Mouse (Mus musculus): ENCODE data around the gene Hspb9.

The Hspb9 gene

GRCm38 (mm10) chr11:100714948-100715347 lies 1.3 kb downstream of the Hspb9 start:
- no peaks in the 10 kb centered on the region for H3K27me3 ChIP-seq (ENCODE audit: control insufficient read depth, insufficient read depth, low read length, poor library complexity, severe bottlenecking)
- no peak for DNase-seq (ENCODE audit: low read depth, low spot score)
- peaks cover 3% of the 10 kb centered on the region for H3K36me3 ChIP-seq (ENCODE audit: control insufficient read depth, insufficient read depth, low read length, poor library complexity, severe bottlenecking)

GRCm38 (mm10) chr11:100716649-100717048 lies 3.0 kb downstream of the Hspb9 start:
- H3K27me3 ChIP-seq (ENCODE audit: control insufficient read depth, insufficient read depth, low read length, poor library complexity, severe bottlenecking): no peaks in the 10 kb centered on the region
- H3K36me3 ChIP-seq (ENCODE audit: control insufficient read depth, insufficient read depth, low read length, poor library complexity, severe bottlenecking): peaks cover 3% of the 10 kb centered on the region
- DNase-seq (ENCODE audit: low read depth, low spot score): no peak

- no peaks in the 10 kb centered on the region for H3K27me3 ChIP-seq (ENCODE audit: control insufficient read depth, insufficient read depth, low read length, poor library complexity, severe bottlenecking)
- DNase-seq (ENCODE audit: low read depth, low spot score): no peak
- peaks cover 3% of the 10 kb centered on the region for H3K36me3 ChIP-seq (ENCODE audit: control insufficient read depth, insufficient read depth, low read length, poor library complexity, severe bottlenecking)
Observed at GRCm38 (mm10) chr11:100718462-100718861, 4.8 kb downstream of the Hspb9 start.

- H3K36me3 ChIP-seq (ENCODE audit: control insufficient read depth, insufficient read depth, low read length, poor library complexity, severe bottlenecking): peaks cover 3% of the 10 kb centered on the region
- no peak for DNase-seq (ENCODE audit: low read depth, low spot score)
- no peaks in the 10 kb centered on the region for H3K27me3 ChIP-seq (ENCODE audit: control insufficient read depth, insufficient read depth, low read length, poor library complexity, severe bottlenecking)
Observed at GRCm38 (mm10) chr11:100718866-100719265, 5.2 kb downstream of the Hspb9 start.

- no peaks in the 10 kb centered on the region for H3K27me3 ChIP-seq (ENCODE audit: control insufficient read depth, insufficient read depth, low read length, poor library complexity, severe bottlenecking)
- no peak for DNase-seq (ENCODE audit: low read depth, low spot score)
- H3K36me3 ChIP-seq (ENCODE audit: control insufficient read depth, insufficient read depth, low read length, poor library complexity, severe bottlenecking): peaks cover 3% of the 10 kb centered on the region
Observed at GRCm38 (mm10) chr11:100719312-100719711, 5.7 kb downstream of the Hspb9 start.

GRCm38 (mm10) chr11:100719893-100720292 lies 6.2 kb downstream of the Hspb9 start:
- DNase-seq (ENCODE audit: low read depth, low spot score): no peak
- H3K27me3 ChIP-seq (ENCODE audit: control insufficient read depth, insufficient read depth, low read length, poor library complexity, severe bottlenecking): no peaks in the 10 kb centered on the region
- peaks cover 3% of the 10 kb centered on the region for H3K36me3 ChIP-seq (ENCODE audit: control insufficient read depth, insufficient read depth, low read length, poor library complexity, severe bottlenecking)

- no peaks in the 10 kb centered on the region for H3K27me3 ChIP-seq (ENCODE audit: control insufficient read depth, insufficient read depth, low read length, poor library complexity, severe bottlenecking)
- DNase-seq (ENCODE audit: low read depth, low spot score): no peak
- H3K36me3 ChIP-seq (ENCODE audit: control insufficient read depth, insufficient read depth, low read length, poor library complexity, severe bottlenecking): peaks cover 3% of the 10 kb centered on the region
Observed at GRCm38 (mm10) chr11:100720345-100720744, 6.7 kb downstream of the Hspb9 start.

GRCm38 (mm10) chr11:100721254-100721653 lies 7.6 kb downstream of the Hspb9 start:
- DNase-seq (ENCODE audit: low read depth, low spot score): no peak
- H3K27me3 ChIP-seq (ENCODE audit: control insufficient read depth, insufficient read depth, low read length, poor library complexity, severe bottlenecking): no peaks in the 10 kb centered on the region
- peaks cover 3% of the 10 kb centered on the region for H3K36me3 ChIP-seq (ENCODE audit: control insufficient read depth, insufficient read depth, low read length, poor library complexity, severe bottlenecking)

- peaks cover 3% of the 10 kb centered on the region for H3K36me3 ChIP-seq (ENCODE audit: control insufficient read depth, insufficient read depth, low read length, poor library complexity, severe bottlenecking)
- no peaks in the 10 kb centered on the region for H3K27me3 ChIP-seq (ENCODE audit: control insufficient read depth, insufficient read depth, low read length, poor library complexity, severe bottlenecking)
- DNase-seq (ENCODE audit: low read depth, low spot score): no peak
Observed at GRCm38 (mm10) chr11:100721776-100722492, 8.3 kb downstream of the Hspb9 start.

- Histone ChIP-seq H3K36me3 (ENCODE audit: control insufficient read depth, insufficient read depth, low read length, poor library complexity, severe bottlenecking) (peaks cover 3% of the 10 kb centered on the region), H3K27me3 (ENCODE audit: control insufficient read depth, insufficient read depth, low read length, poor library complexity, severe bottlenecking) (no peaks in the 10 kb centered on the region)
- DNase-seq (ENCODE audit: low read depth, low spot score): no peak
Observed at GRCm38 (mm10) chr11:100722493-100723028, 8.9 kb downstream of the Hspb9 start.

- Histone ChIP-seq H3K36me3 (ENCODE audit: control insufficient read depth, insufficient read depth, low read length, poor library complexity, severe bottlenecking) (peaks cover 3% of the 10 kb centered on the region; the same call in 1 of the 2 replicates), H3K27me3 (ENCODE audit: control insufficient read depth, insufficient read depth, low read length, poor library complexity, severe bottlenecking) (no peaks in the 10 kb centered on the region)
- DNase-seq (ENCODE audit: low read depth, low spot score): no peak
Observed at GRCm38 (mm10) chr11:100724919-100725512, 11.4 kb downstream of the Hspb9 start.

- Histone ChIP-seq H3K27me3 (ENCODE audit: control insufficient read depth, insufficient read depth, low read length, poor library complexity, severe bottlenecking) (no peaks in the 10 kb centered on the region), H3K36me3 (ENCODE audit: control insufficient read depth, insufficient read depth, low read length, poor library complexity, severe bottlenecking) (peaks cover 3% of the 10 kb centered on the region; the same call in 1 of the 2 replicates)
- DNase-seq (ENCODE audit: low read depth, low spot score): no peak
Observed at GRCm38 (mm10) chr11:100727201-100727600, 13.6 kb downstream of the Hspb9 start.

GRCm38 (mm10) chr11:100728601-100729000 lies 15.0 kb downstream of the Hspb9 start:
- Histone ChIP-seq H3K27me3 (ENCODE audit: control insufficient read depth, insufficient read depth, low read length, poor library complexity, severe bottlenecking) (no peaks in the 10 kb centered on the region), H3K36me3 (ENCODE audit: control insufficient read depth, insufficient read depth, low read length, poor library complexity, severe bottlenecking) (peaks cover 3% of the 10 kb centered on the region; the same call in 1 of the 2 replicates)
- no peak for DNase-seq (ENCODE audit: low read depth, low spot score)

- no peak for DNase-seq (ENCODE audit: low read depth, low spot score)
- Histone ChIP-seq H3K36me3 (ENCODE audit: control insufficient read depth, insufficient read depth, low read length, poor library complexity, severe bottlenecking) (peaks cover 3% of the 10 kb centered on the region; the same call in 1 of the 2 replicates), H3K27me3 (ENCODE audit: control insufficient read depth, insufficient read depth, low read length, poor library complexity, severe bottlenecking) (no peaks in the 10 kb centered on the region)
Observed at GRCm38 (mm10) chr11:100729976-100730375, 16.3 kb downstream of the Hspb9 start.

- no peak for DNase-seq (ENCODE audit: low read depth, low spot score)
- Histone ChIP-seq H3K36me3 (ENCODE audit: control insufficient read depth, insufficient read depth, low read length, poor library complexity, severe bottlenecking) (peaks cover 3% of the 10 kb centered on the region; the same call in 1 of the 2 replicates), H3K27me3 (ENCODE audit: control insufficient read depth, insufficient read depth, low read length, poor library complexity, severe bottlenecking) (no peaks in the 10 kb centered on the region)
Observed at GRCm38 (mm10) chr11:100730477-100731205, 17.0 kb downstream of the Hspb9 start.
